Mouse (Mus musculus): ENCODE results near the gene Coa4.

- no peak for TF ChIP-seq POLR2A (IDR thresholded peaks at IDR 0.05; ENCODE audit: borderline replicate concordance, low read depth, low read length)
- TF ChIP-seq CTCF (IDR thresholded peaks at IDR 0.05; ENCODE audit: low read depth, low read length) = peak; percentile 85
Measured at GRCm38 (mm10) chr7:100520663-100521285, 16.1 kb upstream of the Coa4 start.
